Mouse (Mus musculus) CH12.LX (cell line): ENCODE results near the gene Rfxap. TPM values are rescaled to one million over a fixed set of nuclear protein-coding genes. Genes with fewer than 3 reads are reported as not detected.

Source experiments
- DNase-seq: peaks from one replicate; pipeline ENCODE4 v3.0.0-alpha.2; 2013; ENCODE audit errors: extremely low read depth
- H3K27ac ChIP-seq: 2 replicates; pipeline ENCODE4 v1.5.1; 2012; ENCODE audit warnings: low read depth, mild to moderate bottlenecking, control low read depth, moderate library complexity; ENCODE audit not compliant: insufficient read depth
- H3K27me3 ChIP-seq: replicated peaks from 2 replicates; pipeline ENCODE3; 2012; ENCODE audit warnings: inconsistent platforms
- H3K36me3 ChIP-seq, 2 experiments: replicated peaks in 1 of 2; 2 replicates each; pipeline versions ENCODE3 to v1.6.1; 2012; ENCODE audit warnings: inconsistent platforms in 1 of 2, low read length in 1 of 2, mild to moderate bottlenecking in 1 of 2, mixed read lengths in 1 of 2, moderate library complexity in 1 of 2; ENCODE audit not compliant: control insufficient read depth in 1 of 2, insufficient read depth in 1 of 2
- H3K4me1 ChIP-seq, 2 experiments: 2 replicates each; pipeline ENCODE4 v1.6.1; 2012; ENCODE audit warnings: inconsistent platforms in 1 of 2, moderate library complexity in 1 of 2; ENCODE audit not compliant: insufficient read depth in 2 of 2, control insufficient read depth in 1 of 2
- H3K4me2 ChIP-seq: 2 replicates; pipeline ENCODE4 v1.6.1; 2012; ENCODE audit warnings: low read depth, mild to moderate bottlenecking, control low read depth; ENCODE audit not compliant: poor library complexity, insufficient read depth, severe bottlenecking
- H3K4me3 ChIP-seq, 3 experiments: fragments of 150-350 bp in 1 of 3; sonication (generic) in 1 of 3; replicated peaks in 1 of 3; 2 replicates each; pipeline versions ENCODE3 to v1.5.1; 2011 to 2012; ENCODE audit warnings: low read depth in 2 of 3, low read length in 2 of 3, mild to moderate bottlenecking in 2 of 3, moderate library complexity in 2 of 3, control low read depth in 1 of 3, improper control_type of control experiment in 1 of 3, inconsistent platforms in 1 of 3, mixed read lengths in 1 of 3; ENCODE audit not compliant: poor library complexity in 1 of 3
- H3K79me2 ChIP-seq: replicated peaks from 2 replicates; pipeline ENCODE4 v1.6.1; 2012; ENCODE audit warnings: mild to moderate bottlenecking, moderate library complexity; ENCODE audit not compliant: control insufficient read depth, poor library complexity, insufficient read depth, severe bottlenecking; ENCODE audit errors: extremely low read depth
- H3K9ac ChIP-seq: 2 replicates; pipeline ENCODE4 v1.6.1; 2012; ENCODE audit warnings: low read depth, mild to moderate bottlenecking, control low read depth, moderate library complexity; ENCODE audit not compliant: insufficient read depth
- H3K9me3 ChIP-seq: replicated peaks from 2 replicates; pipeline ENCODE3; 2012; ENCODE audit warnings: low read length, inconsistent platforms, mixed read lengths
- BHLHE40 ChIP-seq: IDR thresholded peaks from 2 replicates; pipeline ENCODE4 v1.6.1; 2011; ENCODE audit warnings: mild to moderate bottlenecking, low read depth, low read length, improper control_type of control experiment
- CTCF ChIP-seq, 2 experiments: IDR thresholded peaks in 1 of 2; conservative IDR thresholded peaks in 1 of 2; 2 replicates each; pipeline ENCODE4 v1.5.1; 2011 to 2012; ENCODE audit warnings: low read depth in 2 of 2, low read length in 2 of 2, improper control_type of control experiment in 1 of 2, inconsistent platforms in 1 of 2, mild to moderate bottlenecking in 1 of 2, moderate library complexity in 1 of 2
- EP300 ChIP-seq: IDR thresholded peaks from 2 replicates; pipeline ENCODE4 v1.6.1; 2011; ENCODE audit warnings: low read length, improper control_type of control experiment
- GABPA ChIP-seq: IDR thresholded peaks from 2 replicates; pipeline ENCODE4 v1.6.1; 2012; ENCODE audit warnings: low read depth, low read length, improper control_type of control experiment, inconsistent platforms; ENCODE audit not compliant: insufficient replicate concordance
- IRF4 ChIP-seq: IDR thresholded peaks from 2 replicates; pipeline ENCODE4 v1.6.1; 2014; ENCODE audit warnings: low read depth, mild to moderate bottlenecking, inconsistent platforms, low read length, improper control_type of control experiment
- JUND ChIP-seq: conservative IDR thresholded peaks from 2 replicates; pipeline ENCODE4 v1.6.1; 2011; ENCODE audit warnings: low read depth, low read length, improper control_type of control experiment
- KAT2A ChIP-seq: IDR thresholded peaks from 2 replicates; pipeline ENCODE4 v1.6.1; 2012; ENCODE audit warnings: low read length, improper control_type of control experiment, inconsistent platforms; ENCODE audit not compliant: insufficient replicate concordance
- MEF2A ChIP-seq: IDR thresholded peaks from 2 replicates; pipeline ENCODE4 v1.6.1; 2014; ENCODE audit warnings: low read depth, mild to moderate bottlenecking, inconsistent platforms, low read length, improper control_type of control experiment, borderline replicate concordance
- MYC ChIP-seq: IDR thresholded peaks from 2 replicates; pipeline ENCODE4 v1.6.1; 2011; ENCODE audit warnings: low read depth, mild to moderate bottlenecking, improper control_type of control experiment, low read length
- NRF1 ChIP-seq: IDR thresholded peaks from 2 replicates; pipeline ENCODE4 v1.6.1; 2014; ENCODE audit warnings: low read depth, mild to moderate bottlenecking, inconsistent platforms, low read length, improper control_type of control experiment, moderate library complexity
- POLR2AphosphoS2 ChIP-seq: IDR thresholded peaks from 2 replicates; pipeline ENCODE4 v1.6.1; 2011; ENCODE audit warnings: low read depth, low read length, improper control_type of control experiment
- SIN3A ChIP-seq: IDR thresholded peaks from 2 replicates; pipeline ENCODE4 v1.6.1; 2012; ENCODE audit warnings: low read length, improper control_type of control experiment, inconsistent platforms
- SMC3 ChIP-seq: IDR thresholded peaks from 2 replicates; pipeline ENCODE4 v1.6.1; 2011; ENCODE audit warnings: low read depth, low read length, improper control_type of control experiment
- TBP ChIP-seq: conservative IDR thresholded peaks from 2 replicates; pipeline ENCODE4 v1.6.1; 2011; ENCODE audit warnings: low read depth, low read length, improper control_type of control experiment
- TCF12 ChIP-seq: IDR thresholded peaks from 2 replicates; pipeline ENCODE4 v1.6.1; 2014; ENCODE audit warnings: low read depth, mild to moderate bottlenecking, inconsistent platforms, low read length, improper control_type of control experiment
- UBTF ChIP-seq: IDR thresholded peaks from 2 replicates; pipeline ENCODE4 v1.6.1; 2012; ENCODE audit warnings: low read depth, mild to moderate bottlenecking, inconsistent platforms, low read length, improper control_type of control experiment, moderate library complexity
- dilution Hi-C: fragments of 300-500 bp; cut with MboI; formaldehyde crosslinking; loops from 2 replicates; pipeline ENCODE4 v1.14.3; 2020; ENCODE audit warnings: low sequenced_read_pairs; ENCODE audit not compliant: extremely low pct_unique_long_range_greater_than_20kb, extremely low pct_ligation_motif_present
- in situ Hi-C: fragments of 300-500 bp; cut with MboI; formaldehyde crosslinking; loops from 3 replicates; pipeline ENCODE4 v1.14.3; 2019; ENCODE audit warnings: low sequenced_read_pairs, low pct_ligation_motif_present, low pct_unique_long_range_greater_than_20kb, mixed read lengths
- polyA plus RNA-seq: library from polyadenylated mRNA; unstranded; fragments of >175 nt; gene quantifications from 2 replicates; pipeline ENCODE4 v1.2.1, GENCODE M21; 2012; ENCODE audit warnings: low read depth; ENCODE audit not compliant: insufficient read length
- total RNA-seq, 2 experiments: library from RNA; depleted of rRNA; stranded (reverse); fragments of 300-350 nt in 1 of 2; fragments of >200 nt in 1 of 2; gene quantifications; 2 replicates each; pipeline ENCODE4 v1.2.3; 2012 to 2014

Gene Rfxap
- total and polyA plus RNA-seq, 3 experiments = 25.8 to 38.8 (median 27.9) TPM

DNA sequence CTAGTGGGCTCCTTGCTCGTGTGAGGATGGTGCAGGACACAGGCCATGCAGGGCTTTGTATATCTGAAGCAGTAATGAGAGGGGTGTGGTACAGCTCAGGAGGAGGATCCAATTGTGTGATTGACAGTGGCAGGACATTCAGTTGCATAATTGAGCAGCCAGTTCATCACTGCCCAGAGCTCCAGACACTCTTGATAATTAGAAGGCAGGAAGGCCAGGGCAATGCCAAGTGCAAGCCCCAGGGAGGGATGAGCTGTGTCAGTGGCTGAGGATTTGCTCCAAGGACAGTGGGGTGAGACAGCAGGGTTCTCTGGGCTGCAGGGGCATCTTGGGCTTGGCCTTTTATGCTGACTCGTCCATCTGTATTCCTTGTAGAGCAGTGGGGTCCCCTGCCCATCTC lies 17.0 kb downstream of the Rfxap start:
- H3K9ac ChIP-seq = no peak overlapping the region
- no peak for TF ChIP-seq NRF1
- TF ChIP-seq TCF12 = no peak
- no peak for TF ChIP-seq POLR2AphosphoS2
- no peak for TF ChIP-seq JUND
- no peak for TF ChIP-seq GABPA
- peaks cover 8% of the 10 kb centered on the region for H3K9me3 ChIP-seq
- dilution Hi-C loops (no loop called here), in situ Hi-C loops (no loop called here)
- H3K27me3 ChIP-seq = no peaks in the 10 kb centered on the region
- no peak overlapping the region for H3K27ac ChIP-seq
- peaks cover 0 to 2% of the 10 kb centered on the region in 2 experiments for H3K36me3 ChIP-seq
- H3K4me2 ChIP-seq = no peak overlapping the region
- 0 out of 4 replicates have a peak, but pooled peaks cover 0 to 3% of the 10 kb centered on the region in 2 experiments for H3K4me1 ChIP-seq
- no peak overlapping the region for H3K4me3 ChIP-seq
- no peak for DNase-seq
- H3K79me2 ChIP-seq = no peaks in the 10 kb centered on the region

DNA sequence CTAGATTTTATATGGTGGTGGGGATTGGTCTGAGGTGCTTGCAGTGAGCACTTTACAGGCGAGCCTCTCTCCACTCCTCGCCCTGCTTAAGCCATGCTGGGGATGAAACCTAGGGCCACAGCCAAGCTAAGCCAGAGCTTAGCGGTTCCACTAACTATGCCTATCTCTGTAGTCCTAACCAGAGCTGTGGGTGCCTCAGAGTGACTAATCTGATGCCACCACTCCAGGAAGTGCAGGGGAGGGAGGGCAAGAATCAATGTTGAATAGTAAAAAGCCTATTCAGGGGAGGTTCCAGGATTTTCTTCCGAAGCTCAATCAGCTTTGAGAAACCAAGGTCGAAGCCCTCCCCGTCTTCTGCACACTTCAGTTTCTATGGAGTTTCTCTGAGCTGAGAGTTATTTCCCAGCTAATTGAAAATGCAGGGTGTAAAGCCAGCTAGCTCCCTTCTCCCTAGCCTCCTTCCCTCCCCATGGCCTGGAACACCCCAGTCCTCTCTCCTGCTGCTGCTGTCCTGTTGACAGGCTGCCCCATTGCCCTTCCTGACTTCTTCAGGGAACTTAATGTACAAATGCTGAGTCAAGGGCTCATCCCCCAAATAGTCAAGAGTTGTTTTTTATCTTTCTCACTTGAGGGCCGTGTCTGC lies 31.5 kb downstream of the Rfxap start:
- in situ Hi-C loops (no loop called here), dilution Hi-C loops (no loop called here)
- no peak for DNase-seq
- no peaks in the 10 kb centered on the region for H3K79me2 ChIP-seq
- no peaks in the 10 kb centered on the region for H3K4me1 ChIP-seq
- no peak overlapping the region for H3K9ac ChIP-seq
- no peak overlapping the region for H3K4me3 ChIP-seq
- no peaks in the 10 kb centered on the region for H3K36me3 ChIP-seq
- H3K27ac ChIP-seq = no peak overlapping the region
- no peaks in the 10 kb centered on the region for H3K27me3 ChIP-seq
- H3K4me2 ChIP-seq = no peak overlapping the region
- peaks cover 3% of the 10 kb centered on the region for H3K9me3 ChIP-seq
- no peak for TF ChIP-seq MYC
- TF ChIP-seq TBP = no peak
- TF ChIP-seq KAT2A = no peak
- TF ChIP-seq EP300 = no peak
- TF ChIP-seq TCF12 = no peak
- TF ChIP-seq, all 38 proteins: peak for 0

DNA sequence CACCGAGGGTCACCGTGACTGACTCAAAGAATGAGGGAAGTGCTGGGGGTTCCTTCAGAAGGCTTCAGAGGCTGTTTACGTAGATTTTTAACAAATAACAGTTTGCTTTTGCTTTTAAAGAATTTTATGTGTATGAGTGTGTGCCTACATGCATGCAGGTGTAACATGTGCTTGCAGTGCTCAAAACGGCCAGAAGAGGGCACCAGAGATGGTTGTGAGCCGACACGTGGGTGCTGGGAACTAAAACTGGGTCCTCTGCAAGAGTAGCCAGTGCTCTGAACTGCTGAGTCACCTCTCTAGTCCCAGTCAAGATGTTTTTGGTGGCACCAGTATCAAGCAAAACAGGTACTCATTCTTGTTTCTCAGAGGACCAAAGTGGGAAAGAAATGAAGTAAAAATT lies 34.0 kb downstream of the Rfxap start:
- H3K9me3 ChIP-seq = peaks cover 3% of the 10 kb centered on the region
- no peak overlapping the region for H3K9ac ChIP-seq
- H3K4me2 ChIP-seq = no peak overlapping the region
- dilution Hi-C loops = no loop called here
- H3K27ac ChIP-seq = no peak overlapping the region
- TF ChIP-seq CTCF (conservative IDR thresholded peaks at IDR 0.05 in 1 of 2, IDR thresholded peaks at IDR 0.05 in 1 of 2; ENCODE audit: low read depth in 2 of 2, low read length in 2 of 2) (peak; percentile 15 to 19; a peak in 1 of 4 replicates), IRF4 (no peak), SIN3A (no peak), BHLHE40 (no peak), UBTF (no peak), MEF2A (no peak), SMC3 (no peak)
- TF ChIP-seq, all 38 proteins: peak for 1
- no peak for DNase-seq
- no peaks in the 10 kb centered on the region for H3K4me1 ChIP-seq
- in situ Hi-C loops = no loop called here
- H3K4me3 ChIP-seq = no peak overlapping the region
- no peaks in the 10 kb centered on the region for H3K79me2 ChIP-seq
- no peaks in the 10 kb centered on the region for H3K27me3 ChIP-seq
- no peaks in the 10 kb centered on the region for H3K36me3 ChIP-seq
